Mouse (Mus musculus): ENCODE measurements around the gene Tmem95.

GRCm38 (mm10) chr11:69853994-69854393 lies 23.8 kb downstream of the Tmem95 start:
- no peak for TF ChIP-seq POLR2A (IDR thresholded peaks at IDR 0.05; ENCODE audit: extremely low read depth, insufficient read depth, low read length)
- no peak for TF ChIP-seq CTCF (IDR thresholded peaks at IDR 0.05; ENCODE audit: extremely low read depth, insufficient read depth, low read length)

All from cortical plate, adult 2 months (tissue).